Mouse (Mus musculus) layer of hippocampus, postnatal 14 days (tissue): ENCODE results near the gene Zhx3. TPM values are rescaled to one million over a fixed set of nuclear protein-coding genes. Genes with fewer than 3 reads are reported as not detected.

Experiments
- total RNA-seq, 2 experiments: library from RNA; stranded (reverse); gene quantifications; 2 replicates each; pipeline ENCODE4 v1.2.3; 2021

The Zhx3 gene
- total RNA-seq, 2 experiments from 2014 or later: 114 to 125 TPM

Other genes starting within 250 kb of the Zhx3 start
- gene Top1, start 227.1 kb downstream of the Zhx3 start, total RNA-seq: 10 to 100 TPM; 80.3 to 88.0 TPM
- gene Plcg1, start 141.7 kb downstream of the Zhx3 start, total RNA-seq: 100 to 1,000 TPM; 109 to 114 TPM
- gene Lpin3, start 7.7 kb upstream of the Zhx3 start, total RNA-seq: 1 to 10 TPM; 1.1 to 1.5 TPM
- gene Emilin3, start 39.3 kb upstream of the Zhx3 start, total RNA-seq: under 1 TPM; 0.48 TPM
- gene Chd6, start 236.1 kb upstream of the Zhx3 start, total RNA-seq: 10 to 100 TPM; 56.7 to 68.5 TPM